Mouse (Mus musculus) 3T3-L1 (cell line): ENCODE measurements around the gene Psd4.

Source experiments
- DNase-seq: peaks from one replicate; pipeline ENCODE4 v3.0.0-alpha.2; 2015; ENCODE audit warnings: low read depth, low spot score

Psd4 gene

DNA sequence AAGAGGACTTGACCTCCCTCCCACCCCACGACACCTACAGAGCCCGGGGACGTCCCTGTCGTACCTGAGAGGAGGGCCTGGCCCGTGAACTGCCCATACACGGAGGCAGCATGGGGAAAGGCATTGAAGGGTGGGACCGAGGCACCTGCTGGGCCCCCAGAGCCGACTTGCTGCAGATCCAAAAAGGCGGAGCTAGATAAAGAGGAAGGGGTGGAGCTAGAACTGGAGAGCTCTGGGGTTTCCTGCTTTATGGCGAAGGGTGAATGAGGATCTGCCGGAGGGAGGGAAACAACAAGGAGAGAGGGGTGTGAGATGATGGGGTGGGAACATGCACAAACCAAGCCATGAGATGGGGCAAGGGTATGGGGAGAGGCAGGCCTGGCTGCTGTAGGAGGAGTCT lies 68.3 kb downstream of the Psd4 start:
- no peak for DNase-seq

DNA sequence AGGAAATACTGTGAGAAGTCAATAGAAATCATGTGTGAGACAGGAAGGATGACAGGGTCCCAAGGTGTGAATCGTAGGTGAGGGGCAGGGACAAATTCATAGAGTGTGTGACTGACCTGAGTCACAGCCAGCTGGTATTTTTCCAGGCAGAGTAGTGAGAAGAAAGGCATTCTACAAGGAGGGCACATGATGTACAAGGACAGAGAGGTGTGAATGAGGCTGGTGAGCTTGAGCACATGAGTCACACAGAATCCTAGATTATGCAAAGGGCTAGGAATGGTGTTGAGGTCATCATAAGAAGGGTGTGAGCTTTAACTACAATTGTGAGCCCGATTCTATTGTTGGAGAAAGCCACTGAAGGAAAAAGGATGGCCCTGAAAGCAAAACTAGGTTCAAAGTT lies 72.7 kb downstream of the Psd4 start:
- DNase-seq: peak; percentile 62

DNA sequence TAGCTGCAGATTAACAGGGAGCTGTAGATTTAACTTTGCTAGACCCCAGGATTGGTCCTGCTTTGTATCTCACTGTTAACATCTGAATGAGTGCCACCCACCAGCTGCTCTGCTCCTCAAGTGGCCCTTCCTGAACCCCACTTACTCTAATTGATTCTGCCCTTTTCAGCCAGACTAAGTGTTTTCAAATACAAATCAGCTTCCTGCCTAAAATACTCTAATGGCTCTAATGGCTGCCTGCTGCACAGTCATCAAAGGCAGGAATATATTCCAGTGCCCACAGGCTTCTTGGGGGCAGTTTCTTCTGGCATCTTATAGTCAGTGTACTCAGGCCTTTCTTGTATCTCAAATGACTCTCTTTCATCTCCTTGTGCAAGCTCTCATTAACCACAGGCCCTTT lies 74.5 kb downstream of the Psd4 start:
- no peak for DNase-seq

DNA sequence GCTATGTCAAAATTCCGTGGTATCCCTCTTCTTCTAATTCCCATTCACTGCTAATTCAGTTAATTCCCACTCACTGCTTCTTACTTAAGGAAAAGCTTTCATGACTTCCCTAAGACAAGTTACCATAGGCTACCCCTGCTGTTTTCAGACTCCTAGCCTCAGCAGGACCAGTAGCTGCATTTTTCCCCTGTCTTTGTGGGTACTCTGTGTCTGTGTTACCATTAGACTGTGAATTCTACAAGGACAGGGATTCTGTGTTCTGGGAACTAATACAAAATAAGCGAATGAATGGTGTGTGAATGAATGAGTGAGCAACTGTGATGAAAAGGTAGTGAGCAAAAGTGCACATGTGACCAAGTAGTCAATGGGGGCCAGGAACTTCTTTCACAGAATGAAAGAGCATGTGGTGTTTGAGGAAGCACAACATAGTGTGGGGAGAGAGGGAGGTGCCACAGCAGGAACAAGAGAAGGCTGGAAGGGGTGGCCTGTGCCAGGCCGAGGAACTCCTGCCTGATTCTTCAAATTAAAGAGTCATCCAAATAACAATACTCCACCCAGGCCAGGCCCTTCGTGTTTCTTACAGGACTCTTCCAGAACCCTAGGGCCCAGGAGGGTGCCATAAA lies 75.0 kb downstream of the Psd4 start:
- no peak for DNase-seq

DNA sequence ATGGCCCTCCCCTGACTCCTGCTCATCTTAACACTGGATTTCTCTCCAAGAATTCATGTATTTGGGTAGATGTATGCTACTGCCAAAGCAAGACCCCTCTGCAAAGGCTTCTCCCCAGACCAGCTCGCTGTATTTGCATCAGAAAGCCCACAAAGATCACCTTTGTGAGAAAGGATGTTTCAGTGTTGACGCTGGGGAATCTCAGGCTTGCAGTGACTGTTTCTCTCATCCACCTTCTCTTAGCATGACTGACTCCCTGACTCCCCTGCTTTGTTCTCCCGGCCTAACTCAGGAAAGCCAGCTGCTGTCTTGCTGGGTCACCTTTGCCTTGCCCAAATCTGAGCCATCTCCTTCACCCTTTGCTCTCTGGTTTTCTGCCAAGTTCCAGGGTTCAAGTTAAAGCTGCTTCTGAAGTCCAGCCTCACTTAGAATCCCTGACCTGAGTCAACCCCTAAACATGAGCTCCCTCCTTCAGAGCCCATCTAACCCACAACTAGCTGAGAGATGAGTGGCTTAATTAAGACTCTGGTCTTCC lies 75.9 kb downstream of the Psd4 start:
- DNase-seq: no peak

DNA sequence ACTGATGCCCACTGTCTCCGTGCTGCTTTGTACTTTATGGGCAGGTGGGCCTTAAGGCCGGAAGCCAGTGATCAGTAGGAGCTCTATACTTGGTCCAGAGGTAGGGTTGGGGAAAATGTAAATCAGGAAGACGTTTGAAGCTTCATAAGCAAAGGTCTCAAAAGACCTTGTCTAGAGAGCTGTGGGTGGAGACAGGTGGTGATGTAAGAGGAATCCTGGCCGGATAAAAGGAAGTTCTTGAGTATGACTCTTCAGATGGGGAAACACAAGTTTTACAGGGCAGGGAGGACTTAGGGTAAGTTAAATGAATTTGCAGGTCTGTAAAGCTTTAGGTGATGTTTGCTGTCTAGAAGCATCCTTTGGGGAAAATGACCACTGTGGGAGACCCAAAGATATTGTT lies 81.7 kb downstream of the Psd4 start:
- no peak for DNase-seq

DNA sequence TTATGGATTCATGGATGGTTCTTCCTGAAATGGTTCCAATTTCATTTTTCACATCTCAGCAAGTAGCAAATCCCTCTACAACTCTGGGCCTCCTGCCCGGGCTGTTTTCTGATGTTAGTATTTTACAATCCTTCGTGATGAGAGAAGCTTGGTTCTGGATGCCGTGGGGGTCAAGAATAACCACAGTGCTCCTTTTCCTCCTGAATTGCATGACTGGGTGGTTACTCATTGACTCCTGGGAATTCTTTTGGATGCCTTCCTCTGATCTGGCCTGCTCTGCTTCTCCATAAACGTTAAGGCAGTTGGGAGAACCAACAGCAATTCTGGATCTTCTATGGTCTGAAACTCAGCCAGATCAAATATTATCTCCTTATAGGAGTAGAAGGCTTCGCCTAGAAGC lies 85.8 kb downstream of the Psd4 start:
- DNase-seq: peak; percentile 100

DNA sequence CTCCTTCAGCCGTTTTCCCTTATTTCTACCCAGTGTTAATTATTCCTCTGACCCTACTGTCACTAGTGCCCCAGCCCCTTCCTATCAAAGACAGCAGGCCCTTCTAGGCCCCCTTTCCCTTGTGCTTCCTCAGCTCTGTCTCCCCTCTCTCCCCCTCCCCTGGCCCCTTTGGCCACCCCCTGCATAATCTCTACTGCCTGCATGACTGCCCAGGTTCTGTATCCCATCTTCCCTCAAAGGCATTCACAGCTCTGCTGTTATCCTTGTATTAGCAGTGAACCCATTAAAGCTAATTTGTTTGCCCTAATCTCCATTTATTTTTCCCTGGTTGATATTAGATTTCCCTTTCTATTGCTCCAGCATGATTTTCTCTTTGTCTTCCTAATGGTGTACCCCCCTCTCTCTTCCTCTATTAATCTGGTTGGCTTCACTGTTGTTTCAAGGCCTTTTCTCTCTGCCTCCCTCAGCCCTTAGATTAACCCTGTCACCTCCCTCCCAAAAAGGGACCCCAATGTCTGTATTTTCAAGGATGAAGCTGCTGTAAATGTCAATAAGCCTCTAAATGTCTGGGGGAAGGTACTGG lies 87.1 kb downstream of the Psd4 start:
- no peak for DNase-seq

DNA sequence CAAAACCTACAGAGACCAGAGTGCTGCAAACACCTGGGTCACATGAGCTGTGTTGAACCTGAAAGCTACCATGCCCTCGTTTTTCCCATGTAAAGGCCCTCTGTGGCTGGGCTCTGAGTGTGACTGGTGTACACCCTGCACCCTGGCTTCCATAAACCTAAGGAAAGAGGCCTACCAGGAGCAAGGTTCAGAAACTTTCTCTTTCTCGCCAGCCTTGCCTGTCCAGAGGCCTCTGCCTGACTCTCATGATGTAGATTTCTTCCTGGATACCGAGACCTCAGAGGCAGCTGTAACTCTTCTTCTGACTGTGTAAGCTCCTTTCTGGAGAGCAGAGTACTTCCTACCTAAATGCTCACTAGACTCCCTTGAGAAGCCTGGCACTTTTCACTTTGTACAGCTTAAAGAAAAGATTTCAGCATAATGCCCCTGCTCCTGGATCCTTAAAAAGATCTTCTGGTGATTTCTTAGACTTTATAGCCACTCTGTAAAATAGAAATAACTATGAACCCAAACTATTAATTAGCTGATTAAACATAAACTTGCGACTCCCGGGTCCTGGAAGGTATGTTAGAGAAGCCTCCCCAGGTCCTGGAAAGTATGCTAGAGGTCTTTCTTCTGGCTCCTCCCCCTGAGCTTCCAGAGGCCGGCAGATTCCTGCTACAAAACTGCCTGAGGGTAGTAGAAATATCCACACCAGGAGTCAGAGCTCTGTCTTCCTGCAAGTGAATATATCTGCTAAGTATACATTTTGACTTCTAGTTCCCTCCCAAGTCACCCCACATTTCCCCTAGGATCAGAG lies 87.9 kb downstream of the Psd4 start:
- peak; percentile 74 for DNase-seq

DNA sequence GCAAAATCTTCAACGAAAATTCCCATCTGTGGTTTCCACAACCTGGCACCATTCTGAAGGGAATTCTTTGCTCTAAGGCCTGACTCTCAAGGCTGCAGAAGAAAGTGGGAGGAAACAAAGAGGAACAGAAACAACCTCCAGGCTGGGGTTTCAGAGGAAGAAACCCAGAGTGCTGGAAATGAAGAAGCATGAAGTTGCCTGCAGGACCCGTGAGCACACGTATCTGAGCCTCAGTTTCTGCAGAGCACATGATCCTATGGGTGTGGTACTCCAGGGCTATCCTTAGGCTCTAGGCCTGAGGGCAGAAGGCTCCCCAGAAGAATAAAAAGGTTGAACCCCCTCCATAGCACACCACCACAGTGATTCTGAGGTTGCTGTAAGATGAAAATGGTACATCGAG lies 89.5 kb downstream of the Psd4 start:
- DNase-seq: peak; percentile 55

DNA sequence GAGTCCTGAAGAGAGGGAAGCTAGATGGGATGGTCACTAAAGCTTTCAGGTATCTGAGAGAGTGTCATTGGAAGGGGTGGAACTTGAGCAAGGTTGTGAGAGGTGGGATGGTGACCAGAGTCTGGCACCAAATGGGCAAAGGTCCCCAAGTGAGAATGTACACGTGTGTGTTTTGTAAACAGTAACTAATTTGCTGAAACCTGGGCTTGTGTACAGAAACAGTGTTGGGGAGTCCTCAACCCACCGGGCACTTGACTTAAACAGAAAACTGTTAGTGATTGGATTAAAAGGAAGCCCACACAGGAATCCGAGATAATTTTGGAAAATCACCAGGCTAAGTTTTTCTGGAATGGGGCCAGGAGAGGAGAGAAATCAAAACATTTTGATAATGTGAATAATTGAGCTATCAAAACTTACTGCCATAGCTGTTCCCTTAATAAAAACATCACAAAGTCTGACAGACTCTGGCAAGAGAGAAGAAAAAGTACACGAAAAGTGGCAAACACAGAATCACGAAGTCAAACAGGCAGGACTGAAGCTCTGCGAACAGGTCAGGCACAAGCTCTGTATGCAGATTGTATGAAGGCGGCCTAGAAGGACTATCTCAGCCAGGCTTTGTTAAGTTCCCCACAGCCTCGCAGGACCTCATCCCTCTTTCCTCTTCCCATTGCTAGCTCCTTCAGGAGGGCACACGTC lies 92.9 kb downstream of the Psd4 start:
- no peak for DNase-seq

DNA sequence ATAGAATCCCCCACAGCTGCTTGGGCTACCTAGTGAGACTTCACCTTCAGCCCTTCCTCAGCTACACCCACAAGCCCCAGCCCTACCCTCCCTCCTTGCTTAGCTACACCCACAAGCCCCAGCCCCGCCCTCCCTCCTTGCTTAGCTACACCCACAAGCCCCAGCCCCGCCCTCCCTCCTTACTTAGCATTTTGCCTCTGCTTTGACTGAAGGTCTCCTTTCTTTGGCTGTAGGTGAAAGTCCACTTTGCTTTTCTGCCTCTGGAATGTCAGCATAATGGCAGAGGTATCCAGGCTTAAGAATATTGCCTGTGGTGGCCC lies 93.4 kb downstream of the Psd4 start:
- DNase-seq: peak; percentile 45
